Mouse (Mus musculus) yolk sac, embryonic 10.5 days (tissue): Measurements from ENCODE around the gene Trpc5.

Experiments used
- DNase-seq: peaks from one replicate; pipeline ENCODE4 v3.0.0-alpha.2; 2017; ENCODE audit warnings: low spot score

Gene Trpc5

GRCm38 (mm10) chrX:144335332-144336015, 352.5 kb downstream of the Trpc5 start:
- DNase-seq = no peak
